8 mouse cellular contexts compared by ENCODE assay signal in genomic region chr11:89059919-89060422, GRCm38 (mm10). TPM values are rescaled to one million over a fixed set of nuclear protein-coding genes. Genes with fewer than 3 reads are reported as not detected.
A peak's percentile ranks its signal among the peaks of the same experiment; 100 is the strongest.
DNase-seq lines count a peak whose midpoint lies in the region; ATAC-seq and TF ChIP-seq lines count a peak whose summit lies in the region.
"Had no signal": no experiment of that assay in that cellular context is flagged by ENCODE, and none has a peak within 500 bp of the region (broad histone marks: within the 10 kb centered on the region; RNA-seq: fewer than 3 reads in every experiment).

No protein-coding gene starts in this region.

- no peak for TF ChIP-seq CTCF in brain, embryonic 14.5 days (IDR thresholded peaks at IDR 0.05; ENCODE audit: borderline replicate concordance, extremely low read depth, insufficient read depth, insufficient read length)

- H3K27me3 ChIP-seq in midbrain, embryonic 11.5 days (ENCODE audit: control insufficient read depth, insufficient read depth, low read length), result no peaks in the 10 kb centered on the region
- no peaks in the 10 kb centered on the region for H3K27me3 ChIP-seq in splenic B cell, adult 2 months (ENCODE audit: control insufficient read depth, insufficient read depth, low read length, poor library complexity, severe bottlenecking)

- peak; percentile 78; the same call in 1 of the 2 replicates for ATAC-seq in midbrain, embryonic 11.5 days (ENCODE audit: low FRiP score)

- no peak overlapping the region for H3K27ac ChIP-seq in midbrain, embryonic 11.5 days (ENCODE audit: low read depth, low read length)

- intact Hi-C loops in left cerebral cortex, postnatal 25 days (cut with DNase I), result no loop called here

- peak overlapping the region; percentile 60 for H3K4me3 ChIP-seq in midbrain, embryonic 11.5 days (ENCODE audit: low read depth, low read length)

- TF ChIP-seq POLR2A in brain, embryonic 14.5 days (IDR thresholded peaks at IDR 0.05; ENCODE audit: borderline replicate concordance, extremely low read depth, insufficient read depth, insufficient read length, poor library complexity, severe bottlenecking), result no peak

- 2% methylated on average over 33 of the region's 33 CpGs for WGBS in midbrain, embryonic 11.5 days

- no peaks in the 10 kb centered on the region for H3K9me3 ChIP-seq in midbrain, embryonic 11.5 days (ENCODE audit: control insufficient read depth, low read length)

- H3K4me2 ChIP-seq in midbrain, embryonic 11.5 days, result peak overlapping the region; percentile 92

- peaks cover 18% of the 10 kb centered on the region for H3K4me1 ChIP-seq in midbrain, embryonic 11.5 days (ENCODE audit: control insufficient read depth, insufficient read depth, low read length)

- peak overlapping the region; percentile 67 for H3K9ac ChIP-seq in midbrain, embryonic 11.5 days (ENCODE audit: low read length)

- H3K36me3 ChIP-seq in midbrain, embryonic 11.5 days (ENCODE audit: control insufficient read depth, insufficient read depth, low read length), result no peaks in the 10 kb centered on the region
- H3K36me3 ChIP-seq in splenic B cell, adult 2 months (ENCODE audit: control insufficient read depth, insufficient read depth, low read length, poor library complexity, severe bottlenecking), result no peaks in the 10 kb centered on the region

- DNase-seq in ovary, adult 18-20 months (ENCODE audit: low spot score), result peak; percentile 9
- DNase-seq in ovary, postnatal 14 days (ENCODE audit: low spot score), result no peak
- DNase-seq in brain, embryonic 14.5 days (ENCODE audit: low read depth), result peak; percentile 75
- peak; percentile 48 to 51 for DNase-seq in frontal cortex, postnatal 36 days (ENCODE audit: low spot score in 2 of 2)
- DNase-seq in left cerebral cortex, postnatal 25 days (ENCODE audit: low spot score in 2 of 2), result peak; percentile 49 to 50
- peak; percentile 96 for DNase-seq in midbrain, embryonic 11.5 days (ENCODE audit: low spot score, missing footprints)
- peak; percentile 59 for DNase-seq in splenic B cell, adult 2 months (ENCODE audit: low read depth, low spot score)

RNA-seq across cellular contexts. Expression of gene Dgke, which starts 6.7 kb away (rescaled TPM):
- 18.4 and 23.1 TPM in 2 replicates for polyA plus RNA-seq in brain, embryonic 14.5 days (2012; rRNA removed)
- total RNA-seq in left cerebral cortex, postnatal 25 days (2021), result 10 to 100 TPM; 51.0 to 53.0 TPM
- 4.1 and 4.6 TPM in 2 replicates for polyA plus RNA-seq in midbrain, embryonic 11.5 days (2014; fragmentation: Nextera tagmentation; extraction: Ambion mirVana)

RNA-seq across cellular contexts. Expression of gene Gm525, which starts 13.7 kb away (rescaled TPM):
- polyA plus RNA-seq in brain, embryonic 14.5 days (2012; rRNA removed), result 0.56 TPM in 1 of 2 replicates, not detected in the other
- not detected for total RNA-seq in left cerebral cortex, postnatal 25 days (2021)
- not detected in 2 replicates for polyA plus RNA-seq in midbrain, embryonic 11.5 days (2014; fragmentation: Nextera tagmentation; extraction: Ambion mirVana)
- total RNA-seq: heart, postnatal 14 days had no signal
